Mouse (Mus musculus) left cerebral cortex, postnatal 36 days (tissue): Measurements from ENCODE around the gene Tmem50b. TPM values are rescaled to one million over a fixed set of nuclear protein-coding genes. Genes with fewer than 3 reads are reported as not detected.

Experiments
- DNase-seq, 2 experiments: peaks; one replicate each; pipeline ENCODE4 v3.0.0; 2021 to 2022; ENCODE audit warnings: low spot score in 2 of 2, mixed read lengths in 1 of 2
- intact Hi-C: fragments of 180-260 bp; cut with DNase I; formaldehyde crosslinking; loops from one replicate; pipeline ENCODE4 v1.15.1; 2025
- total RNA-seq, 2 experiments: library from RNA; stranded (reverse); gene quantifications; 2 replicates each; pipeline ENCODE4 v1.2.3; 2021

Gene Tmem50b
- total RNA-seq, 2 experiments from 2014 or later: 90.7 to 92.5 TPM

GRCm38 (mm10) chr16:91612525-91612924, 14.9 kb upstream of the Tmem50b start:
- intact Hi-C loops: no loop called here
- no peak for DNase-seq

GRCm38 (mm10) chr16:91611248-91611647, 13.6 kb upstream of the Tmem50b start:
- intact Hi-C loops: no loop called here

GRCm38 (mm10) chr16:91609501-91610245, 12.1 kb upstream of the Tmem50b start:
- DNase-seq: no peak
- intact Hi-C loops: no loop called here

More at GRCm38 (mm10) chr16:91611248-91611647, 13.6 kb upstream of the Tmem50b start:
- no peak for DNase-seq

- intact Hi-C loops: no loop called here
- DNase-seq: no peak
Observed at GRCm38 (mm10) chr16:91606958-91607357, 9.4 kb upstream of the Tmem50b start.

- intact Hi-C loops: no loop called here
- DNase-seq: no peak
Observed at GRCm38 (mm10) chr16:91605156-91605555, 7.6 kb upstream of the Tmem50b start.

- intact Hi-C loops: no loop called here
- no peak for DNase-seq
Observed at GRCm38 (mm10) chr16:91601693-91602092, 4.1 kb upstream of the Tmem50b start.

- DNase-seq: no peak
- intact Hi-C loops: no loop called here
Observed at GRCm38 (mm10) chr16:91601081-91601480, 3.5 kb upstream of the Tmem50b start.

GRCm38 (mm10) chr16:91599242-91599641, 1.6 kb upstream of the Tmem50b start:
- no peak for DNase-seq
- intact Hi-C loops: no loop called here

- intact Hi-C loops: loop anchor here (2.0 kb wide), 1 partner anchor 50 kb away; the partner anchor contains the start of genes Gart and Son
- peak in 1 of 2 experiments; percentile 15 for DNase-seq
Observed at GRCm38 (mm10) chr16:91596779-91597671, 575 bp downstream of the Tmem50b start.

- intact Hi-C loops: loop anchor here (2.0 kb wide), 1 partner anchor 50 kb away; the partner anchor contains the start of genes Gart and Son
- DNase-seq: no peak
Observed at GRCm38 (mm10) chr16:91596397-91596778, 1.2 kb downstream of the Tmem50b start.

- intact Hi-C loops: no loop called here
- DNase-seq: no peak
Observed at GRCm38 (mm10) chr16:91595076-91595475, 2.5 kb downstream of the Tmem50b start.

GRCm38 (mm10) chr16:91593262-91593661, 4.3 kb downstream of the Tmem50b start:
- intact Hi-C loops: no loop called here
- no peak for DNase-seq

- intact Hi-C loops: no loop called here
- no peak for DNase-seq
Observed at GRCm38 (mm10) chr16:91592162-91592561, 5.4 kb downstream of the Tmem50b start.

GRCm38 (mm10) chr16:91588703-91589102, 8.9 kb downstream of the Tmem50b start:
- DNase-seq: no peak
- intact Hi-C loops: no loop called here

- DNase-seq: no peak
- intact Hi-C loops: no loop called here
Observed at GRCm38 (mm10) chr16:91587730-91588453, 9.7 kb downstream of the Tmem50b start.

- no peak for DNase-seq
- intact Hi-C loops: no loop called here
Observed at GRCm38 (mm10) chr16:91586244-91586643, 11.4 kb downstream of the Tmem50b start.

- intact Hi-C loops: no loop called here
- no peak for DNase-seq
Observed at GRCm38 (mm10) chr16:91585617-91586016, 12.0 kb downstream of the Tmem50b start.

GRCm38 (mm10) chr16:91582307-91582706, 15.3 kb downstream of the Tmem50b start:
- DNase-seq: no peak
- intact Hi-C loops: loop anchor here (5.0 kb wide), 1 partner anchor 70 kb away; no protein-coding TSS in a partner anchor

GRCm38 (mm10) chr16:91578980-91579720, 18.4 kb downstream of the Tmem50b start:
- no peak for DNase-seq
- intact Hi-C loops: no loop called here
